Mouse (Mus musculus): ENCODE measurements around the gene 2010111I01Rik. TPM values are rescaled to one million over a fixed set of nuclear protein-coding genes. Genes with fewer than 3 reads are reported as not detected.

The 2010111I01Rik gene
- polyA plus RNA-seq, 1 experiment = 26.6 TPM

- Histone ChIP-seq H3K4me1 (ENCODE audit: control insufficient read depth, insufficient read depth, low read length) (peaks cover 5% of the 10 kb centered on the region), H3K27me3 (ENCODE audit: control insufficient read depth, insufficient read depth, low read length) (no peaks in the 10 kb centered on the region), H3K36me3 (ENCODE audit: control insufficient read depth, insufficient read depth, low read length) (no peaks in the 10 kb centered on the region), H3K4me3 (ENCODE audit: control insufficient read depth, low read depth, low read length) (no peak overlapping the region), H3K27ac (ENCODE audit: control insufficient read depth, insufficient read depth, low read depth, low read length) (0 out of 2 replicates have a peak overlapping the region, but pooled peaks have one; percentile 2)
- no peak for TF ChIP-seq CTCF (IDR thresholded peaks at IDR 0.05; ENCODE audit: control insufficient read depth, insufficient read depth, insufficient replicate concordance, low read depth, low read length)
- TF ChIP-seq POLR2A (IDR thresholded peaks at IDR 0.05; ENCODE audit: control insufficient read depth, low read depth, low read length) = no peak
Observed at GRCm38 (mm10) chr13:63255519-63256011, 290.9 kb downstream of the 2010111I01Rik start.

- TF ChIP-seq CTCF (IDR thresholded peaks at IDR 0.05; ENCODE audit: control insufficient read depth, insufficient read depth, insufficient replicate concordance, low read depth, low read length) (no peak), POLR2A (IDR thresholded peaks at IDR 0.05; ENCODE audit: control insufficient read depth, low read depth, low read length) (no peak)
- Histone ChIP-seq H3K36me3 (ENCODE audit: control insufficient read depth, insufficient read depth, low read length) (no peaks in the 10 kb centered on the region), H3K4me3 (ENCODE audit: control insufficient read depth, low read depth, low read length) (no peak overlapping the region), H3K27me3 (ENCODE audit: control insufficient read depth, insufficient read depth, low read length) (no peaks in the 10 kb centered on the region), H3K27ac (ENCODE audit: control insufficient read depth, insufficient read depth, low read depth, low read length) (no peak overlapping the region), H3K4me1 (ENCODE audit: control insufficient read depth, insufficient read depth, low read length) (peaks cover 5% of the 10 kb centered on the region)
Observed at GRCm38 (mm10) chr13:63256146-63256545, 291.5 kb downstream of the 2010111I01Rik start.

- no peak overlapping the region for H3K27ac ChIP-seq (ENCODE audit: control insufficient read depth, insufficient read depth, low read depth, low read length)
- TF ChIP-seq CTCF (IDR thresholded peaks at IDR 0.05; ENCODE audit: control insufficient read depth, insufficient read depth, insufficient replicate concordance, low read depth, low read length) (peak; percentile 19; the same call in 1 of the 2 replicates), POLR2A (IDR thresholded peaks at IDR 0.05; ENCODE audit: control insufficient read depth, low read depth, low read length) (no peak)
- H3K27me3 ChIP-seq (ENCODE audit: control insufficient read depth, insufficient read depth, low read length) = no peaks in the 10 kb centered on the region
- no peak overlapping the region for H3K4me3 ChIP-seq (ENCODE audit: control insufficient read depth, low read depth, low read length)
- H3K36me3 ChIP-seq (ENCODE audit: control insufficient read depth, insufficient read depth, low read length) = no peaks in the 10 kb centered on the region
- peaks cover 5% of the 10 kb centered on the region for H3K4me1 ChIP-seq (ENCODE audit: control insufficient read depth, insufficient read depth, low read length)
Observed at GRCm38 (mm10) chr13:63256807-63257206, 292.1 kb downstream of the 2010111I01Rik start.

- Histone ChIP-seq H3K36me3 (ENCODE audit: control insufficient read depth, insufficient read depth, low read length) (no peaks in the 10 kb centered on the region), H3K4me1 (ENCODE audit: control insufficient read depth, insufficient read depth, low read length) (peaks cover 5% of the 10 kb centered on the region), H3K4me3 (ENCODE audit: control insufficient read depth, low read depth, low read length) (no peak overlapping the region), H3K27ac (ENCODE audit: control insufficient read depth, insufficient read depth, low read depth, low read length) (no peak overlapping the region), H3K27me3 (ENCODE audit: control insufficient read depth, insufficient read depth, low read length) (no peaks in the 10 kb centered on the region)
- no peak for TF ChIP-seq CTCF (IDR thresholded peaks at IDR 0.05; ENCODE audit: control insufficient read depth, insufficient read depth, insufficient replicate concordance, low read depth, low read length)
- no peak for TF ChIP-seq POLR2A (IDR thresholded peaks at IDR 0.05; ENCODE audit: control insufficient read depth, low read depth, low read length)
Observed at GRCm38 (mm10) chr13:63258167-63258582, 293.5 kb downstream of the 2010111I01Rik start.

GRCm38 (mm10) chr13:63258671-63259070, 294.0 kb downstream of the 2010111I01Rik start:
- no peak for TF ChIP-seq CTCF (IDR thresholded peaks at IDR 0.05; ENCODE audit: control insufficient read depth, insufficient read depth, insufficient replicate concordance, low read depth, low read length)
- no peak for TF ChIP-seq POLR2A (IDR thresholded peaks at IDR 0.05; ENCODE audit: control insufficient read depth, low read depth, low read length)
- Histone ChIP-seq H3K36me3 (ENCODE audit: control insufficient read depth, insufficient read depth, low read length) (no peaks in the 10 kb centered on the region), H3K4me1 (ENCODE audit: control insufficient read depth, insufficient read depth, low read length) (peaks cover 5% of the 10 kb centered on the region), H3K27ac (ENCODE audit: control insufficient read depth, insufficient read depth, low read depth, low read length) (no peak overlapping the region), H3K27me3 (ENCODE audit: control insufficient read depth, insufficient read depth, low read length) (no peaks in the 10 kb centered on the region), H3K4me3 (ENCODE audit: control insufficient read depth, low read depth, low read length) (no peak overlapping the region)

- TF ChIP-seq POLR2A (IDR thresholded peaks at IDR 0.05; ENCODE audit: control insufficient read depth, low read depth, low read length) (no peak), CTCF (IDR thresholded peaks at IDR 0.05; ENCODE audit: control insufficient read depth, insufficient read depth, insufficient replicate concordance, low read depth, low read length) (no peak)
- H3K4me1 ChIP-seq (ENCODE audit: control insufficient read depth, insufficient read depth, low read length) = peaks cover 5% of the 10 kb centered on the region
- no peaks in the 10 kb centered on the region for H3K27me3 ChIP-seq (ENCODE audit: control insufficient read depth, insufficient read depth, low read length)
- no peak overlapping the region for H3K4me3 ChIP-seq (ENCODE audit: control insufficient read depth, low read depth, low read length)
- no peak overlapping the region for H3K27ac ChIP-seq (ENCODE audit: control insufficient read depth, insufficient read depth, low read depth, low read length)
- H3K36me3 ChIP-seq (ENCODE audit: control insufficient read depth, insufficient read depth, low read length) = no peaks in the 10 kb centered on the region
Observed at GRCm38 (mm10) chr13:63260133-63260532, 295.4 kb downstream of the 2010111I01Rik start.

- Histone ChIP-seq H3K36me3 (ENCODE audit: control insufficient read depth, insufficient read depth, low read length) (no peaks in the 10 kb centered on the region), H3K27ac (ENCODE audit: control insufficient read depth, insufficient read depth, low read depth, low read length) (no peak overlapping the region), H3K4me3 (ENCODE audit: control insufficient read depth, low read depth, low read length) (no peak overlapping the region), H3K27me3 (ENCODE audit: control insufficient read depth, insufficient read depth, low read length) (no peaks in the 10 kb centered on the region), H3K4me1 (ENCODE audit: control insufficient read depth, insufficient read depth, low read length) (peaks cover 2% of the 10 kb centered on the region; the same call in 1 of the 2 replicates)
- TF ChIP-seq CTCF (IDR thresholded peaks at IDR 0.05; ENCODE audit: control insufficient read depth, insufficient read depth, insufficient replicate concordance, low read depth, low read length) (no peak), POLR2A (IDR thresholded peaks at IDR 0.05; ENCODE audit: control insufficient read depth, low read depth, low read length) (no peak)
Observed at GRCm38 (mm10) chr13:63260753-63261631, 296.3 kb downstream of the 2010111I01Rik start.
